Mouse (Mus musculus) urinary bladder, postnatal 4 days (tissue): ENCODE measurements around the gene Cenpp.

ENCODE experiments used
- DNase-seq, 2 experiments: peaks; one replicate each; pipeline ENCODE4 v3.0.0; 2021 to 2022; ENCODE audit warnings: low spot score in 2 of 2

Gene Cenpp

GRCm38 (mm10) chr13:49461458-49462132, 191.0 kb downstream of the Cenpp start:
- no peak for DNase-seq

DNA sequence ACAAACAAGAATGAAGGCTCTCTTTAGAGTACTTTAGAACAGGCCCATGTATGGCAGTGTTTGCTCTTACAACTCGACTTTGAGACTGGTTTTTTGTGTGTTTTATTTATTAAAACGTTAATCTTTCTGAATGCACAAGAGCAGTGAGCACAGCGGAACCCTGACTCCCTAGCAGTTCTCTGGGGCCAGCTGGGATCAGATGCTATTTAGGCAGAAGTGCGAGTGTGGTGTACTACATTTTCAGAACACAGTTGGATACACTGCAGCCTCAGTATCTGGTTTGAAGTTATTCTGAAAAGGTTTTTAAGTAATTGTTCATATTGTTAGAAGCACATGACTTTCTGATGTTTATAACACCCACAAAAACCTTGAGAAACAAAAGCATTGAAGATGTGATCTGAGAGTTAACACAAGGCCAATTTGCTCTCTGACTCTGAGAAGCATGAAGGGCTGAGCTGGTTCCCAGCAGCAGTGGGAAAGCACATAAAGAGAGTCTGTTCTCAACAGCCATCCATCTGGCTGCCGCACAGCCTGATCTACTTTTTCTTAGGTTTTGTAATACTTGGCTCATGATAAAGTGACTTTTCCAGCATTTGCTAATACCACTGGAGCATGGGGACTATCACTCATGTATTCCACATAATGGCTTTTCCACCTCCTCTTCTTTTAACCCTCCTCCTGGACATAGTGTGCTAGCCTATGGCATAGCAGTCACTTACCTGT, 191.7 kb downstream of the Cenpp start:
- DNase-seq = no peak

DNA sequence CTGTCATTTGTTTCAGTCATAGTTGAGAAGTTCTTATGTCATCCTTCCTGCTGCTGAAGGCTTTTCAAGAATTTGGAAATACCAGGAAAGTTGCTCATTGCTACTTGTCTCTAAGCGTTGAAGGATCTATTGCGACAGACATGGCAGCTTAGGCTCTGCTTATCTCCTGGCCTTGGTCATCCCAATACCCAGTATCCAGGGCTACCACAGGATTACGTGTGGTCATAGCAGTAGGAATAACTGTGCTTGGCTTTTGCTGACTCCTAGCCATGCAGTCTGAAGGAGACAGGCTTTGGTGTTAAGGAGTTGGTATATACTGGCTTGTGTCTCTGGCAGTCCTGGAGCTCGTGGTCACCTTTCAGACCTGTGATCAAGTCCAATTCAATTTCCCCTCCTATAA, 192.3 kb downstream of the Cenpp start:
- DNase-seq = no peak

DNA sequence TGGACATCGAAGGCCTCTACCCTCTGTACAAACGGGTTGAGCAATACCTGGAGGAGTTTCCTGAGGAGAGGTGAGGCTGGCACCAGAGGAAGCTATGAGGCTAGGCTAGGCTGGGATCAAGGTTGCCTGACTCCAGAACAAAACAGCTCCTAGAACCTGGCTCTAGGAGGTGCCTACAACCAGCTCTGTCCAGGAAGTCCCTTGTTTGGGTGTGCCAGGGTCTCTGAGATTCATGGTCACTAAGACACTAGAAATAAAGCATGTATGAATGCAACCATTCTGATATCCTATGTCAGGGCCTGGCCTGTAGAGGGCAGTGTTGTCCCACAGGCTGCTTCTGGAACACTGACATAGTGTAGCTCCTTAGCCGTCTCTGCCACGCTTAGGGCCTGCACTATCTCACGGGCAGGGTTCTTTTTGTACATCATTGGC, 203.3 kb downstream of the Cenpp start:
- peak; percentile 75 to 88 for DNase-seq

DNA sequence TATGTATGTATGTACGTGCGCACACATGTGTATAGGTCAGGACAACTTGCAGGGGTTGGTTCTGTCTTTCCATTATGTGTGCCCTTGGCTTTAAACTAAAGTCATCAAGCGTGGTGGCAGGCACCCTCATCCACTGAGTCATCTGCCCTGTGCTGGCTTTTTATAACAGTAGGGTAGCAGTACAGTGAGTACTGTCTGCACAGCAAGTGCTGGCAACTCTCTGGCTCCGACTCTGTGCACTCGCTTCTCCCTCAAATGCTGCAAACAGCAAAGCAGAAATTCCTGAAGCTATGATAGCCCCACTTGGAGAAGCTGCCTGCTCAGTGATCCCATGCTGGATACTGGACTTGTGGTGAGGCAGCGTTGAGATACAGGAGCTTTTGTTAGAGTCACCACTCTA, 208.1 kb downstream of the Cenpp start:
- no peak for DNase-seq

- DNase-seq = no peak
Observed at GRCm38 (mm10) chr13:49436170-49436569, 216.4 kb downstream of the Cenpp start.

- no peak for DNase-seq
Observed at GRCm38 (mm10) chr13:49435745-49436144, 216.8 kb downstream of the Cenpp start.

DNA sequence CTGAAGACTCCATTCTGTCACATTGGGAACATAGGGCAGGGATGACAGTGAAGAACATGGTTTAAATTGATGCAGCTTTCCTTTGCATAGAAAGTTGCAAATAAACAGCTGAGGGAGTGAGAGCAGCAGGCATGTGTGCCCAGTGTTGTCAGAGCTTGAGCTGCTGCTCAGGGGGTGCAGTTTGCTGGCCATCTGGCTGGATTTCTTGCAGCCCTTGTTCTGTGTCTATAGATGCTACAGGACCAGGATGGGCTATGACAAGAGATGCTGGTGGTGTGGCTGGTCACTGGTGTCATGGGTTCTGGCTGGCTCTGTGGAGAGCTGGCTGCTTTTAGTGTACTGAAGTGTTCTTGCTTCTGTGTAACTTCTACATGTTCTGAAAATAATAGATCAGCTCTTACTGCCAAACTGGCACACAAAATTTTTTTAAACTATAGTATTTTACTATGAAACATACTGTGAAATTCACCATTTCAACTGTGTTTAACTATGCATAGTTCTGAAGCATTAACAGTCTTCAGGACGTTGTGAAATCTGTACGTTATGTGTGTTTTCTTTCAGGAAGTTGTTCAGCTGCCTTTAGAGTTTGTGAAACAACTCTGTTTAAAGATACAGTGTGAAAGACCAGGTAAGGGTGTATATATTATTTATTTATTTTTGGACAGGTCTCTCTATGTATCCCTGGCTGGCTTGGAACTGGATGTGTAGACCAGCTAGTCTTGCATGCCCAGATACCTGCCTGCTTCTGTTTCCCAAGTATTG, 219.1 kb downstream of the Cenpp start:
- DNase-seq = no peak

- no peak for DNase-seq
Observed at GRCm38 (mm10) chr13:49430529-49430928, 222.1 kb downstream of the Cenpp start.

DNA sequence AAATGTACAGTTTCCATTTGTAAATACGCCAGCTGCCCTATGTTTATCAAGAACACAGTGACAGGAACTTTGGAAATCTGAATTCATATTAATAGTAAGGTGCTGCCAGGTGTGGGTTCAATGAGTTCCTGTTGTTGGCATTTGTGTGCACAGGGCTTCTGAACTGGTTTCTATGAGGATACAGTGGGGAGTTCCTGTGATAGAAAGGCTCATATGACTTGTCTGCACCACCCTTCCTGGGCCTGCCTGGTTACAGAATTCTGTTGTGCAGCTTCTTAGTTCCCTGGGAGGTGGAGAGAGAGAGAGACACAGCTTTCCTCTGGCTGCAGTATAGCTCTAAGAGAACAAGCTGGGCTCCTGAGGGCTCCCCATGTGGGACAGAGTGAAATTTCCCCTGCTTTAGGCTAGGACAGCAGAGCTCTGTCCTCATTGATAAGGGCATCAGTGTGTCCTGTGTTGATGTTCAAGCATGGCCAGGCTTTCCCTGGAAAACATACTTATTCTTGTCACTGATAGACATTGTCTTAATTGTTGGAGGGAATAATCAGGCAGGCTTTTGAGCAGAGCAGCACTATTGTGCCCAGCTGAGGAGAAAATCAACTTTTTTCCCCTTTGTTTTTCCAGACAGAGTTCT, 224.4 kb downstream of the Cenpp start:
- DNase-seq = no peak

- no peak for DNase-seq
Observed at GRCm38 (mm10) chr13:49426736-49427135, 225.8 kb downstream of the Cenpp start.

DNA sequence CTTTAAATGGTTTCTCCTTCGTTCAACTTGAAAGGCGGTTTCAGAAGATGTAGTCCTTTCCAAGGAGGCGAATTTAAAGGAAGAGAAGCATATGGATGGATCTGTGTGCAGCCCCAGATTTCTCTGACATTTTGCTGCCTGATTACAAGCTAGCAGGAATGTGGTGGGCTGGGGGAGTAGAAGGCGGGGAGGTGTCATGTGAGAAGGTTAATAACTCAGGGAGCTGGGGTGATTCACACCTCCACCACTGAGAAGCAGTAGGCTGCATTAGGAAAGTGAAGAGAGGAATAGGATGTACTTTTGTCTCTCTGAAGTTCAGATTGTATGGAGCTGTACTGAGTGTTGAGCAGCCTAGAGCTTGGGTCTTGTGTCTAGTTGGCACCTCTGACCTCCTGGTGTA, 230.6 kb downstream of the Cenpp start:
- DNase-seq = no peak

DNA sequence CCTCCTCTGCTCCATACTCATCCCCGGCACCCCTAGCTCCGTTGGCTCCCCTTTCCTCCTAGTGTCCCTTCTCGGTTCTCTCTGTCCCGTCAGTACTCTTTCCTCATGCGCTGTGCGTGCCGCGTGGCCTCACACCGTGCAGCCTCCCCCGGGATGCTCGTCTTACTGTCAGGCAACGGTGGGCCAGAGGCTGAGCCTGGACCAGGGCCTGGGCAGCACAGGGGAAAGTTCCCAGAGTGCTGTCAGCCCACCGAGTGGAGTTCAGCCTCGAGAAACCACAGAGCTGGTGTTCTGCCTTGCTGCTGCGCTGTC, 231.0 kb downstream of the Cenpp start:
- DNase-seq = no peak

- peak; percentile 97 to 98 for DNase-seq
Observed at GRCm38 (mm10) chr13:49420754-49421605, 231.6 kb downstream of the Cenpp start, which contains the start of gene Ippk. Gene Ippk, plus strand, starts transcription at chr13:49421249.
